Mouse (Mus musculus) embryo, embryonic 11.5 days (tissue): ENCODE results near the gene Clec11a.
"Not testable (repeated sequence)": the region's sequence is repeated elsewhere in the genome, so short reads cannot be mapped to it uniquely, and the experiment has no call there.

Source experiments
- DNase-seq: peaks from one replicate; pipeline ENCODE4 v3.0.0-alpha.2; 2012; ENCODE audit warnings: low read depth, low spot score

Clec11a gene

GRCm38 (mm10) chr7:44326614-44327013, 19.9 kb upstream of the Clec11a start:
- no peak for DNase-seq

- no peak for DNase-seq
These were observed 15.6 kb upstream of the Clec11a start for GRCm38 (mm10) chr7:44322290-44322689.

GRCm38 (mm10) chr7:44320886-44321285, 14.2 kb upstream of the Clec11a start:
- no peak for DNase-seq

GRCm38 (mm10) chr7:44317913-44318312, 11.2 kb upstream of the Clec11a start:
- DNase-seq: no peak

DNA sequence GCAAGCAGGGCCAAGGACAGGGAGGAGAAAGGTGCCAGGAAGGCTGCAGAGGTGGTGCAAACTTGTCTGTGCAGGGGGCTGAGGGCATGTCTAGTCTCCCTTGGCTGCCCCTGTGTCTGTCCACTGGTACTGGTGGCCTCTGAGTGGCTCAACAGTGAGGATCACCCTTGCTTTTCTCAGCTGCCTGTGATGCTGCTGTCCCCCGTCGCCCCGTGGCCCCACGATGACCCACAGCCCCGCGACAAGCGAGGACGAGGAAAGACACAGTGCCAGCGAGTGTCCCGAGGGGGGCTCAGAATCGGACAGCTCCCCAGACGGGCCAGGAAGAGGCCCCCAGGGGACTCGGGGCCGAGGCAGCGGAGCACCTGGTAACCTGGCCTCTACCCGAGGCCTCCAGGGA, 5.8 kb upstream of the Clec11a start:
- DNase-seq: no peak

GRCm38 (mm10) chr7:44311713-44312304, 5.1 kb upstream of the Clec11a start:
- DNase-seq: no peak

GRCm38 (mm10) chr7:44310878-44311712, 4.4 kb upstream of the Clec11a start:
- DNase-seq: no peak

DNA sequence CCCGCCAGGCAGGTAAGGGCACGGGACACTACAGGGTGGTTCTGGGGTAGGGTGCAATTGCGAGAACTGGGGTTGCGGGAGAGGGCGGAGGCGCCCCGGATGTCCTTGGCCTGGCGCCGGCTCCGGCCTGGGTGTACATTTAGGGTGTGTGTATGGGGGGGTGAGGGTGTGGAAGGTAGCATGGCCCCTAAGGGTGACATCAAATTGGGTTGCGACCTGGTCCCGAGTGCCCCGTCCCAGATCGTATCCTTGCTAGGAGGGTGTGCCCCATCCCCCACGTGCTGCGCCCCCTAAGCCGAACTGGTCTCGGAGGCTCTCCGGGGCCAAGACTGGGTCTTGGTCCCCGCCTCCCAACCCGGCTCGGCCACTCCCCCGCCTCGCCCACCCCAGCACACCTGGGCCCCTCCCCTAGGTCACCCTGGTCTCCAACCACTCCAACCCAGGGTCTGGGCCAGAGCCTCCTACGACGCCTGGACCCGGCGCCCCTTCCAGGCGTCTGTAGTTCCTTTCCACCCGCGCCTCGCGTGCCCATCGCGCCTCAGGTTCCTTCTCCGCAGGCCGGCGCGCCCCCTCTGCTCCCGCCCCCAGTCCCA, 3.7 kb upstream of the Clec11a start:
- DNase-seq: no peak

DNA sequence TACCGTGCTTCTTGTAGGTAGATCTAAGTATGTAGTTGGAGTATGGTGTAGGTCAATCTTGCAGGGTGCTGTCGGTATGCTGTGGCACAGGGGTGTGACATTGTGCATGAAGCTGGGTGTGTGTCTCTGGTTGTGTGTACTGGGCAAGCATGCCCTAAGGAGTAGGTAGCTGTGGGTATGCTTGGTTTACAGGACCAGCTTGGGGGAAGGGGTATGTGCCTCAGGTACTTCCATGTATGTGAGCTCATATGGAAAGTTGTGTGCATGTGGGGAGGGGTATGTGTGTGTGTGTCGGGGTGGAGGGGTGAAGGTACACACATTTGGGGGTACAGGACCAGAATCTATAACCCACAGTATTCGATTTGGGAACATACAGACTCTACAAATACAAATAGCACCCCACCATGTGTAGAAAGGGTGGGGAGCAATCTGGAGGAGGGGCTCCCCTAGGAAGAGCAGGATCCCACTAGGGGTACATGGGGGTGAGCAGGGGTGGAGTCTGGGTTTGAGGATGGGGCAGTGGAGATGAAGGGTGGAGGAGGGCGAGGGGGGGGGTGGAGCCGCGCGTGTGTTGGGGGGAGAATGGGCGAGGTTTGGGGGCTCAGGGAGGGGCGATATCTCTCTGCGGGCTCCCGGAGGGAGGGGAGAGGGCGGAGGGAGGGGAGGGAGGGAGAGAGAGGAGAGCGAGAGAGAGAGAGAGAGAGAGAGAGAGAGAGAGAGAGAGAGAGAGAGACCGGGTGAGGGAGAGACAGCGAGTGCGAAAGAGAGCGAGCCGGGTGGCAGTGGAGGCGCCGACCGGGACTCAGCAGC, 3.0 kb upstream of the Clec11a start, which contains the start of gene Shank1:
TSS of gene Shank1 (plus strand) at position 779 of the 810 bp plus-strand sequence.
- no peak for DNase-seq

DNA sequence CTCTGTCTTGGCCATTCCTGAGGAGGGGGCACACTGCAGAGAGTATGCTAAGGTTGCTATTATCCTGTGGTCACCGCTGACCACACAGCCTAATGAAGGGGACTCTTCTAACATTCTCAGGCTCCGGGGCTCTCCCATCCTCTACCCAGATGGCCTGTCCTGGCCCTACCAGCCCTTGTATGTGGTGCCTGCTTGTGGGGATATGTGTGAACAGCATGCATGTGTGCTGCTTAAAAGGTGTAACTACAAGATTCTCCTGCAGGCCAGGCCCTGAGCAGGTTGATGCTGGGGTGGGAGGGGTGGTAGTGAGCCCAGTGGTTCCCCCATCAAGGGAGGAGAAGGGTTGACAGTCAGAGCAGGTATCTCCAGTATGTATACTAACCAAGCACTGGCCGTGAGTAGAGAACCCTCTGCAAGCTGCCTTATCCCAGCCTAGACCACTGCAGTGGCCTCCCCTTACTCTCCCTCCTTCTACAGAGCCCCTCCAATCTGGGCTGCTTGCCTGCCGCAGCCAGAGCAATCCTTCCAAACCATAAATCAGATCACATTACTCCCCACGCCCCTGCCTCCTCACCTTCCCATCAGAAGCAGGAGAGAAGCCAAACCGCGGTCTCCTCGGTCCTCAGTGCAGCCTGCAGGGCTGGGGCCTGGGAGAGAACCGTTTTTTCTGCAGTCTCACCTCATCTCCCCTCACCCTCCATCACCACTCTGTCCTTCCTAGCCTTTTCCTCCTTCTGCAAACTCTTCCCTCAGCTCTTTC, 739 bp upstream of the Clec11a start:
- no peak for DNase-seq

DNA sequence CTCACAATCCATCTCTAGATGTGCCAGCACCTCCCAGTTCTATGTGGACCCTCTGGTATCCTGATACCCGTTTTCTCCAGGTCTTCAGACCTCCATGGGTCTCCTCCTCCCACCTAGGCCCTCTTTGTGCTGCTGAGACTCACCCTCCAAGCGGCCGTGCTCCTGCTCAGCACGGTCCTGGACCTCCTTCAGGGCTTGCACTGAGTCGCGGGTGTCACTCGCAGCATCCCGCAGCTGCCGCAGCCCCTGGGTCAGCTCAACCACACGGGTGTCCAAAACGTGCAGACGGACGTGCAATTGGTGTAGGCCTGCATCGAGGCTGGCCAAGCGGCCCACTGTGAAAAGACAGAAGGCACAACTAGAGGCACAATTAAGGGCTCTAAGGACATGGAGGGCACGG, 1.0 kb downstream of the Clec11a start:
- DNase-seq: no peak

GRCm38 (mm10) chr7:44304775-44305641, 1.7 kb downstream of the Clec11a start:
- DNase-seq: peak; percentile 98

- no peak for DNase-seq
These were observed 2.3 kb downstream of the Clec11a start for GRCm38 (mm10) chr7:44304463-44304774.

GRCm38 (mm10) chr7:44303346-44304340, 3.1 kb downstream of the Clec11a start:
- no peak for DNase-seq

DNA sequence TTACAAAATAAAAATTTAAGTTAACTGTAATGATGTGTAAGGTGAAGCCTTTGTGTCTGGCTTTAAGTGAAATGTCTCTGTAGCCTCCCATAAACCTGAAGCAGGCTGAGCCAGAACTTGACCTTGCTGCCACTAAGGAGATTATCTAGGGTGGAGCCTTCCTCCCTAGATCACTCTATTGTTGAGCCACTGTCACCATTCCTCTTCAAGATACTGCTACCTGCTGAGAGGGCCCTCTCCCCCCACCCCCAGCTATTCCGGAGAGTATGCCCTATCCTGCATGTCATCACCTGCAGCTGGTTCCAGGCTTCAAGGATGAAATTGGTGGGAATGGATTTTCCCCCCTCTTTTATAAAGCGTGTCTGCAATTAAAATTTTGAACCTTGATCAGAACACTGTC, 9.2 kb downstream of the Clec11a start:
- not testable (repeated sequence) for DNase-seq

- no peak for DNase-seq
These were observed 15.3 kb downstream of the Clec11a start for GRCm38 (mm10) chr7:44291418-44291817.

- DNase-seq: no peak
These were observed 15.7 kb downstream of the Clec11a start for GRCm38 (mm10) chr7:44290986-44291385.

DNA sequence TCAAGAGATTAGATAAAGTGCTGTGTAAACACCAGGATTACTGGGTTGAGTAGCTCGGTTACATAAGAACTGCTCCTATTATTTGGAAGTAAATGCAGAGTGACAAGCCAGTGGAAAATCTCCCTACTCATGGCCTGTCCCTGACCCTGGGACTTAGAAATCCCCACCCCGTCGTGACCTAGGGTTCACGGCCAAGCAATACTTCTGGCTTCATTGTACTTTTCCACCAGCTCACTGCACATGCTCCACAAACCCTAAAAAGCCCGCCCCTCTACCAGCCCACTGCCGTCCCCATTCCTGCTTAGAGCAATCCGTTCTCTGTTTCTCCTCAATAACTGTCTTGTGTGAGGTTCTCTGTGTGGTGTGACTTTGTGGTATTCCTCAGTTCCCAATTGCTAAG, 18.9 kb downstream of the Clec11a start:
- DNase-seq: no peak

- DNase-seq: no peak
These were observed 25.1 kb downstream of the Clec11a start for GRCm38 (mm10) chr7:44281586-44281985.
